Mouse (Mus musculus): ENCODE data around the gene Ntrk1. TPM values are rescaled to one million over a fixed set of nuclear protein-coding genes. Genes with fewer than 3 reads are reported as not detected.

Gene Ntrk1
- total RNA-seq, 2 experiments from 2014 or later: 0.38 to 0.93 TPM

- DNase-seq: no peak
- intact Hi-C loops (cut with DNase I): no loop called here
These were observed 5.7 kb downstream of the Ntrk1 start for GRCm38 (mm10) chr3:87789248-87789647.

DNA sequence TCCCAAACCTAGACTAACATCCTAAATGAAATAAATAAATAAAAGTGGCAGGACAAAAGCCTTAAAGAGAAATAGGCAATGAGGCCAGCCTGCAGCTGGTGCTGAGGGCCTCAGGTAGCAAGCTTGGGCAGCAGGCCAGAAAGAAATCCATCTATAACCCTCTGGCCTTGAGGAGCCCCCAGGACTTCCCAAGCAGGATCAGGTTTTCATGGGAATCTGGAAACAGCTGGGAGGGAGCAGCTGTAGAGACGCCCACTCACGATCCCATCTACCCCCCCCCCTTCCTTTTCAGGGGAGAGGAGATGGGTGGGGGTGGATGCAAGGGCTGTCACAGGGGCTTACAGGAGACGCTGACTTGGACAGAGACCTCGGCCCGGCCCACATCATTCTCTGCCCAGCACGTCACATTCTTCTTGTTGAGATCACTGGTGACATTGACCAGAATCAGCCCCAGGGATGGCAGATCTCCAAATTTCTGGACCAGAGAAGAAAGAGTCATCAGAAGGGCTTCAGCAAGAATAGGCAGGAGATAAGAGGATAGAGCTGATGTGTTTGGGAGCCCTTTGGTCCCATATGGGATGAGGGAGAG lies 9.2 kb downstream of the Ntrk1 start:
- intact Hi-C loops (cut with DNase I): no loop called here
- no peak for DNase-seq

GRCm38 (mm10) chr3:87785156-87785555 lies 9.8 kb downstream of the Ntrk1 start:
- intact Hi-C loops (cut with DNase I): no loop called here

DNA sequence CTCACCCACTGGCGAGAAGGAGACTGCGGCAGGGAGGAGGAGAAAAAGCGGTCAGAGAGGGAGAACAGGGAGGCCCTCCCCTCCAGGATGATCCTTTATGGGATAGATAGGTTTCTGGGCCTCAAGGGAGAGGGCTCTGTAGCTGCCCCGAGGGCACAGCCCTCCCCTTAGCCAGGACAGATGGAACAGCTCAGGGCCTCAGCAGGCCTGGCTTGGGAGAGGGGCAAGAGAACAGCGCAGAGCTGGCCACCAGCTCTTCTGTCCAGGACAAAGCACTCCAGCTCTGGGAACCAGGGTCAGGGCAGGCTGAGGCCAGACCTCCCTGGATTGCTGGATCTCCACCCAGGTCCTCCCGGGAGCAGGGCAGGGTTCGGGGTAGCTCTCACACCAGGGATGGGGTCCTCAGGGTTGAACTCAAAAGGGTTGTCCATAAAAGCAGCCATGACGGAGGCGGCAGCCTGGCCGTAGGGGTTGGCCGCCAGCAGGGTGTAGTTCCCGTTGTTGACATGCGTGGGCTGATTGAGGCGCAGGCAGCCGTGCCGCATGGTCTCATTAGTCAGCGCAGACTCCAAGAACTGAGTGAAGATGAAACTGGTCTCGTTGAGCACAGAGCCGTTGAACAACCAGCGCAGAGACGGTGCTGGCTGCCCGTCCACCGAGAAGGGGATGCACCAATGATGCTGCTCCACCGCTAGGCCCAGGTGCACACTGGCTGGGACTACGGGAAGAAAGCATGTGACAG lies 11.5 kb downstream of the Ntrk1 start:
- no peak for DNase-seq
- intact Hi-C loops (cut with DNase I): no loop called here

More at GRCm38 (mm10) chr3:87785156-87785555, 9.8 kb downstream of the Ntrk1 start:
- no peak for DNase-seq

GRCm38 (mm10) chr3:87779086-87779485 lies 15.9 kb downstream of the Ntrk1 start:
- intact Hi-C loops (cut with DNase I): no loop called here
- DNase-seq: no peak

DNA sequence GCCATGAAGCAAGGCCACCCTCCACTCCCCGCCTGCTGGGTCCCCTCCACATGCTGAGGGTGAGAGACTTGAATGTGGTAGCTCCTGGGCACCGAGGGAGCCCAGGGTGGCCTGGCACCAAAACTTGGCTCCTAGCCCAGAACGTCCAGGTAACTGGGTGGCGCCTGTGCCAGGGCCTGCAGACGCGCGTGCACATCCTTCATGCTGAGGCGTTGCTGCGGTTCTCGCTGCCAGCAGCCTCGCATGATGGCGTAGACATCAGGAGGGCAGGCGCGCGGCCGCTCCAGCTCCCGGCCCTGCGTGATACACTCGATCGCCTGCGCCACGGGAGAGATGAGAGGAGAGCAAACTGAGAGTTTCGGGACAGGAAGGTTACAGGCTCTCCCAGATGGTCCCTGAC lies 16.7 kb downstream of the Ntrk1 start:
- intact Hi-C loops (cut with DNase I): no loop called here
- peak; percentile 35 for DNase-seq

GRCm38 (mm10) chr3:87771088-87771487 lies 23.9 kb downstream of the Ntrk1 start:
- intact Hi-C loops (cut with DNase I): loop anchor here (5.0 kb wide), 1 partner anchor 86 kb away; no protein-coding TSS in a partner anchor
- no peak for DNase-seq

- intact Hi-C loops (cut with DNase I): loop anchor here (5.0 kb wide), 1 partner anchor 87 kb away; no protein-coding TSS in a partner anchor
- DNase-seq: peak; percentile 29
These were observed 24.7 kb downstream of the Ntrk1 start for GRCm38 (mm10) chr3:87770280-87770679.

DNA sequence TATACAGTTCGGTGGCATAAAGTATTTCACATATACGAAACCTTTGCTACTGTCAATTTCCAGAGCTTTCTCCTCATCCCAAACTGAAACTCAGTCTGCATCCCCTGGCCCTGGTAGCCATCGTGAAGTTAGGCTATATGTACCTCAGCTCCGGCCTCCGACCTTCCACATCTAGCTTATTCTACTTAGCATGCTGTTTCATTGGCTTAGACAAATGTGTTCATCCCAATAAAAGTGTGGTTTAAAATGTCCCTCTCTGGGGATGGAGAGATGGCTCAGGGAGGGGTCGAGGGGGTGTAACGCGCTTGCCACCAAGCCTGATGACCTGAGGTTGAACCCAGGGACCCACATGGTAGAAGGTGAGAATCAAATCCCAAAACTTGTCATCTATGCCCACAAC lies 25.5 kb downstream of the Ntrk1 start:
- intact Hi-C loops (cut with DNase I): no loop called here
- no peak for DNase-seq

DNA sequence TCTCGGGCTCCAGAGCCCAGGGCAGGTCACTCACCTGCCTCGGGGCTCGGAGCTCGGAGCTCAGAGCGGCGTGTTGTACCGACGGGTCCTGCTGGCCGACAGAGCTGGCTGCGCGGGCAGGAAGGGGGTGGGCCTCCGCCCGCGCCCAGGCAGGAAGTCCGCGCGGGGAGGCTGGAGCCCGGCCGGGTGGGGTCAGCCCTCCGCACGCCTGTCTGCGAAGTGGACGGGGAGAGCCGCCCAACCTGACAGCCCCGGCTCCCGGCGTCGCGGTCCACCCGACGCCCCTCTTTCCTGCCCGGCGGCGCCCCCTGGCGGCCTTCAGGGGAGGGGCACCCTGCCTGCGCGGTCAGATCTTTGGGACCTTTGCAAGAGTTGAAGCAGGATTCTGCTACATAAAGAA lies 26.1 kb downstream of the Ntrk1 start:
- peak; percentile 69 for DNase-seq
- intact Hi-C loops (cut with DNase I): no loop called here

GRCm38 (mm10) chr3:87768431-87768830 lies 26.5 kb downstream of the Ntrk1 start:
- no peak for DNase-seq
- intact Hi-C loops (cut with DNase I): no loop called here

GRCm38 (mm10) chr3:87767764-87768163 lies 27.2 kb downstream of the Ntrk1 start:
- intact Hi-C loops (cut with DNase I): no loop called here
- no peak for DNase-seq

DNA sequence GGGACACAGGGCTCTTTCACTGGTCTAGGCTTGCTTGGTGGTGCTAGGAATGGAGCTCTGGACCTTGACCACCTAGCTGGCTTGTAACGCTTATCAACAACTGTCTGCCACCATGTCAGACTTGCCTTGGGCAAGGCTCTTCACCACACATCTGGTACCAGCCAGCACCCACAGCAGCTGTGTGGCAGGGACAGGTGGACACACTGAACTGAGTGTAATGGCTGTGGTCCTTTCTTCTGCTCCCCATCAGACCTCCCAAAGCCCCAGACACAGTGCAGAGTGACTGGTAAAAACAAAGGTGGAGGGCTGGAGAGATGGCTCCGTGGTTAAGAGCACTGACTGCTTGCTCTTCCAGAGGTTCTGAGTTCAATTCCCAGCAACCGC lies 28.7 kb downstream of the Ntrk1 start:
- no peak for DNase-seq
- intact Hi-C loops (cut with DNase I): no loop called here

DNA sequence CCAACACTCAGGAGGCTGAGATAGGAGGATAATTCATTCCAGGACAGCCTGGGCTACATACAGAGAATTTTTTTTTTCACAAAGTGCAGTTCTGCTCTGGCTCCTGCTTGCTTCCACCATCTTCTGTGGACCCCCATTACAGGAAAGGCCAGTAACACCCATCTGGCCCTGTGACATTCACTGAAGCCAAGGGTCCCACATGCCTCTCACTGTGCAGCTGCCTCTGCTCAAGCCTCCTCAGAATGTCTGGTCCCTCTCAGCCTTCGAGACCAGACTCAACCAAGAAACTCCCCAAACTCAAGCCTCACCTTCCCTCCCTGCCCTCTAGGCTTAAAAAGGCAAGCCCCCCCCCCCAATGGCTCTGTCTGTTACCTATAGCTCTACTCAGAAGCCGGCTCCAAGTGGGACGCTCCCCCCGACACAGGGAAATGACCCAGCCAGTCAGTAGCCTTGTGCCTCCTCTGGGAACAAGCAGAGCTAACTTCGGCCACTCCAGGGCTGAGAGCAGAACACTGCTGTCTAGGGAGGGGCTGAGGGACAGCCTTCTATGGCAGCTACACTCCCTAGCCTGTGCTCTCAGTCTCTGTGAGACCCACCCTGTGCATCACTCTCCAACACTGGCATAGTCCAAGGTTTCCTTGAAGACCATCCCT lies 29.2 kb downstream of the Ntrk1 start:
- intact Hi-C loops (cut with DNase I): no loop called here
- no peak for DNase-seq

GRCm38 (mm10) chr3:87765091-87765490 lies 29.9 kb downstream of the Ntrk1 start:
- intact Hi-C loops (cut with DNase I): no loop called here
- DNase-seq: no peak

GRCm38 (mm10) chr3:87764506-87764905 lies 30.5 kb downstream of the Ntrk1 start:
- intact Hi-C loops (cut with DNase I): no loop called here
- DNase-seq: no peak

- peak; percentile 55 for DNase-seq
- intact Hi-C loops (cut with DNase I): no loop called here
These were observed 31.2 kb downstream of the Ntrk1 start for GRCm38 (mm10) chr3:87763683-87764289.

GRCm38 (mm10) chr3:87763202-87763601 lies 31.8 kb downstream of the Ntrk1 start:
- DNase-seq: no peak
- intact Hi-C loops (cut with DNase I): no loop called here

- DNase-seq: no peak
- intact Hi-C loops (cut with DNase I): no loop called here
These were observed 33.3 kb downstream of the Ntrk1 start for GRCm38 (mm10) chr3:87761408-87762375.

GRCm38 (mm10) chr3:87758641-87759040 lies 36.3 kb downstream of the Ntrk1 start:
- intact Hi-C loops (cut with DNase I): no loop called here
- DNase-seq: no peak
